Mouse (Mus musculus) natural killer cell, adult 2 months (primary cell): ENCODE results near the gene Zfp62.
A peak's percentile ranks its signal among the peaks of the same experiment; 100 is the strongest.

Experiments
- DNase-seq, 2 experiments: peaks; one replicate each; pipeline ENCODE4 v3.0.0; 2022; ENCODE audit warnings: low spot score in 2 of 2

The Zfp62 gene

GRCm38 (mm10) chr11:49205080-49205590 is 2.0 kb downstream of the Zfp62 start:
- peak in 1 of 2 experiments; percentile 5 for DNase-seq

GRCm38 (mm10) chr11:49207495-49207894 is 4.4 kb downstream of the Zfp62 start:
- no peak for DNase-seq

- no peak for DNase-seq
Observed at GRCm38 (mm10) chr11:49212577-49212976, 9.5 kb downstream of the Zfp62 start.

GRCm38 (mm10) chr11:49213505-49213904 is 10.4 kb downstream of the Zfp62 start:
- DNase-seq: no peak

- DNase-seq: no peak
Observed at GRCm38 (mm10) chr11:49219271-49219670, 16.2 kb downstream of the Zfp62 start.

GRCm38 (mm10) chr11:49224455-49224854 is 21.4 kb downstream of the Zfp62 start:
- DNase-seq: no peak

GRCm38 (mm10) chr11:49232781-49233180 is 29.7 kb downstream of the Zfp62 start:
- no peak for DNase-seq

GRCm38 (mm10) chr11:49235459-49236207 is 32.5 kb downstream of the Zfp62 start:
- DNase-seq: no peak

- no peak for DNase-seq
Observed at GRCm38 (mm10) chr11:49236891-49237290, 33.8 kb downstream of the Zfp62 start.

GRCm38 (mm10) chr11:49237532-49237931 is 34.4 kb downstream of the Zfp62 start:
- DNase-seq: no peak

- DNase-seq: no peak
Observed at GRCm38 (mm10) chr11:49240310-49240709, 37.2 kb downstream of the Zfp62 start.

GRCm38 (mm10) chr11:49240874-49241273 is 37.8 kb downstream of the Zfp62 start:
- DNase-seq: no peak

GRCm38 (mm10) chr11:49241471-49241870 is 38.4 kb downstream of the Zfp62 start:
- DNase-seq: no peak

- no peak for DNase-seq
Observed at GRCm38 (mm10) chr11:49242944-49243626, 40.0 kb downstream of the Zfp62 start.

- peak; percentile 94 to 95 for DNase-seq
Observed at GRCm38 (mm10) chr11:49243727-49244594, 40.9 kb downstream of the Zfp62 start, which contains the start of gene Mgat1. Gene Mgat1 (plus strand): TSS chr11:49244191.

GRCm38 (mm10) chr11:49244595-49244930 is 41.5 kb downstream of the Zfp62 start:
- no peak for DNase-seq

GRCm38 (mm10) chr11:49245176-49245575 is 42.1 kb downstream of the Zfp62 start:
- DNase-seq: no peak

GRCm38 (mm10) chr11:49245634-49246415 is 42.7 kb downstream of the Zfp62 start:
- DNase-seq: no peak

GRCm38 (mm10) chr11:49246523-49246922 is 43.4 kb downstream of the Zfp62 start:
- DNase-seq: no peak

- DNase-seq: no peak
Observed at GRCm38 (mm10) chr11:49247255-49247654, 44.2 kb downstream of the Zfp62 start.
